Mouse (Mus musculus): ENCODE measurements around the gene Gm6526. TPM values are rescaled to one million over a fixed set of nuclear protein-coding genes. Genes with fewer than 3 reads are reported as not detected.
"Not testable (repeated sequence)": the region's sequence is repeated elsewhere in the genome, so short reads cannot be mapped to it uniquely, and the experiment has no call there.

Gene Gm6526
- polyA plus RNA-seq (2015; fragmentation: Nextera tagmentation; extraction: Ambion mirVana) = not detected in 2 replicates

- not testable (repeated sequence) for H3K27me3 ChIP-seq; ATAC-seq (ENCODE audit: insufficient number of reproducible peaks, insufficient read depth, low FRiP score, low TSS enrichment, low read depth); H3K4me2 ChIP-seq; H3K9ac ChIP-seq; H3K27ac ChIP-seq; H3K4me1 ChIP-seq; H3K4me3 ChIP-seq; H3K36me3 ChIP-seq; H3K9me3 ChIP-seq
- WGBS = 74% methylated on average over 4 of the region's 4 CpGs
These were observed at the start of gene Gm6526 for GRCm38 (mm10) chr14:43747566-43747965. Gene Gm6526 (plus strand): TSS chr14:43747866.

DNA sequence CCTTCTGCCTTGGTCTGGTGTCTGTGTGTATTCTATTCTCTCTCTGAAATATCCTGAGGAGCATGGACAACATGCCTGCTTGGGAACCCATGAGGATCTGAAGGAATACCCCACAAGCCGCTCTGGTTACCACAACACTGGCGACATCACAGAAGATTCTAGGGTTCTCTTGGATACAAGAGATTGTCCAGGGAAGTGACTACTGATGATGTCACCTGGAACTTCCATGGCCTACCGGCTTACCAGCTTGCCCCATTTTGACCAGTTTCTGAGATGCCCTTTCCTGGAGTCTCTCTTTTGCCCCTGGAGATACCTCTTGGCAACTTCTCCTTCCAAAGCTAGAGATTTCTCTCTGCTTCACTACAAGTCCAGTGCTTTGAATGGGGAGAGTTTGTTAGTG, 20.3 kb upstream of the Gm6526 start, which contains the start of gene Gm16506:
TSS of gene Gm16506 (minus strand) at position 101 of the 400 bp plus-strand sequence.
- not testable (repeated sequence) for H3K27ac ChIP-seq; H3K4me2 ChIP-seq; H3K27me3 ChIP-seq; H3K4me1 ChIP-seq; H3K36me3 ChIP-seq; H3K4me3 ChIP-seq; H3K9ac ChIP-seq; ATAC-seq (ENCODE audit: insufficient number of reproducible peaks, insufficient read depth, low FRiP score, low TSS enrichment, low read depth); H3K9me3 ChIP-seq
- 89% methylated on average over 1 of the region's 3 CpGs for WGBS

DNA sequence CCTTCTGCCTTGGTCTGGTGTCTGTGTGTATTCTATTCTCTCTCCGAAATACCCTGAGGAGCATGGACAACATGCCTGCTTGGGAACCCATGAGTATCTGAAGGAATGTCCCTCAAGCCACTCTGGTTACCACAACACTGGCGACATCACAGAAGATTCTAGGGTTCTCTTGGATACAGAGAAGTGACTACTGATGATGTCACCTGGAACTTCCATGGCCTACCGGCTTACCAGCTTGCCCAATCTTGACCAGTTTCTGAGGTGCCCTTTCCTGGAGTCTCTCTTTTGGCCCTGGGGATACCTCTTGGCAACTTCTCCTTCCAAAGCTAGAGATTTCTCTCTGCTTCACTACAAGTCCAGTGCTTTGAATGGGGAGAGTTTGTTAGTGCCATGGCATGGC, 37.0 kb downstream of the Gm6526 start, which contains the start of gene Gm8180:
TSS of gene Gm8180 (minus strand) at position 101 of the 400 bp plus-strand sequence.
- H3K4me1 ChIP-seq; ATAC-seq (ENCODE audit: insufficient number of reproducible peaks, insufficient read depth, low FRiP score, low TSS enrichment, low read depth); H3K9ac ChIP-seq; H3K9me3 ChIP-seq; H3K4me3 ChIP-seq; H3K36me3 ChIP-seq; H3K27me3 ChIP-seq; H3K4me2 ChIP-seq; H3K27ac ChIP-seq: not testable (repeated sequence)
- WGBS = 96% methylated on average over 3 of the region's 3 CpGs

DNA sequence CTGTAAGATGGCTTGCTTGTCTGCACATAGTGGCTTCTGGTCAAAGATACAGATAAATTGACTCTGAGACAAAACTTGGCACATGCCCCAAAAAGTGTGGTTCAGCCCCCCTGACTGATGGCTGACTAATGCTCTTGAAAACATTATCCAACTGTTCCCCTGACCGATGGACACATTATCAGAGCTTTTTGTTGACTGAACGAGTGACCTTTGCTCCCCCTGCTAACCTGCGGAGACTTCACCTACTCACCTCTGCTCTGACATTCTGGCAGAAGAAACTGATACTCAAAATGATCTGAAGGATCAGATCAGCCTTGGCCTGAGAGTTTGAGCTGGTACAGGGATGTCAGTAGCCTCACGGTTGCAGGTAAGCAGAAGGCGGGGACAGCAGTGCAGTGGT, 46.1 kb downstream of the Gm6526 start:
- not testable (repeated sequence) for H3K9ac ChIP-seq; H3K4me2 ChIP-seq; H3K36me3 ChIP-seq; H3K27ac ChIP-seq; ATAC-seq (ENCODE audit: insufficient number of reproducible peaks, insufficient read depth, low FRiP score, low TSS enrichment, low read depth); H3K4me3 ChIP-seq; H3K4me1 ChIP-seq; H3K27me3 ChIP-seq; H3K9me3 ChIP-seq
- 71% methylated on average over 5 of the region's 5 CpGs for WGBS

DNA sequence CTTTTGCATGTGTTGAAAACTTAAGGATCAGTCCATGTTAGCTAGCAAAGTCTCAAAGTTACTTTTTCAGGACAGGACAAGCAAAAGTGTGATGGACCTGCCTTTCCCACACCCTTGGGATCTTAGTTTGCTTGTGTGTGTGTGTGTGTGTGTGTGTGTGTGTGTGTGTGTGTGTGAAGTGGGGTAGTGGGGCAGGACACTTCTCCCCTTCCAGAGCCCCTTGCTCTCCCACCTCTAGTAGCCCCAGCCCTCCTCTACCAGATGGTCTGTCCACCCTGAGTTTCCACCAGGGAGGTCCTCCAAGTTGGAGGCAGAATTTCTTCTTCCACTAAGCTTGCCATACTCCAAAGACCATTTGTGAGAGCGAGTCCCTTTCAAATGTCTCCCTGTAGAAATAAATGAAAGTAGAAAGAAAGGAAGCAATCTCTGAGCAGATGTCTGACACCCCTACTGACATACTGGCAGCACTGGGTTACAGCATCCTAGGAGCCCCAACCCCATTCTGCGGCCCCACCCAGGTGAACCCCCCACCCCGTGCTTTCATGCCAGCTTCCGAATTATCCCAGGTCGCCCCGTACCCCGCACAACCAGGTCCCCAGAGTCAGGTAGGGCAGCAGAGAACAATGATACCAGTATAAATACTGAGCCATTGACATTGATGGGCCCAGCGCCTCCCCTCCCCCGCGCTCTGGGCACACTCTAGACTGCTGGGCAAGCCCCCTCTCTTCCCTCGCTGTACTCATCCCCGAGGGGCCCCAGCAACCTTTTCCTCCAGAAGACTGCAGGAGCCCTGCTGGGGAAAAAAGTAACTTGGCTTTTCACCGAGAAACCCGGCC, 48.6 kb downstream of the Gm6526 start:
- Histone ChIP-seq H3K27me3 (no peaks in the 10 kb centered on the region), H3K4me2 (peak overlapping the region; percentile 56), H3K4me1 (peaks cover 5% of the 10 kb centered on the region; the same call in 1 of the 2 replicates), H3K36me3 (no peaks in the 10 kb centered on the region), H3K27ac (no peak overlapping the region), H3K4me3 (peak overlapping the region; percentile 30), H3K9me3 (no peaks in the 10 kb centered on the region), H3K9ac (peak overlapping the region; percentile 57)
- 0 out of 2 replicates have a peak, but pooled peaks have one; percentile 67 for ATAC-seq (ENCODE audit: insufficient number of reproducible peaks, insufficient read depth, low FRiP score, low TSS enrichment, low read depth)
- 17% methylated on average over 12 of the region's 14 CpGs for WGBS

DNA sequence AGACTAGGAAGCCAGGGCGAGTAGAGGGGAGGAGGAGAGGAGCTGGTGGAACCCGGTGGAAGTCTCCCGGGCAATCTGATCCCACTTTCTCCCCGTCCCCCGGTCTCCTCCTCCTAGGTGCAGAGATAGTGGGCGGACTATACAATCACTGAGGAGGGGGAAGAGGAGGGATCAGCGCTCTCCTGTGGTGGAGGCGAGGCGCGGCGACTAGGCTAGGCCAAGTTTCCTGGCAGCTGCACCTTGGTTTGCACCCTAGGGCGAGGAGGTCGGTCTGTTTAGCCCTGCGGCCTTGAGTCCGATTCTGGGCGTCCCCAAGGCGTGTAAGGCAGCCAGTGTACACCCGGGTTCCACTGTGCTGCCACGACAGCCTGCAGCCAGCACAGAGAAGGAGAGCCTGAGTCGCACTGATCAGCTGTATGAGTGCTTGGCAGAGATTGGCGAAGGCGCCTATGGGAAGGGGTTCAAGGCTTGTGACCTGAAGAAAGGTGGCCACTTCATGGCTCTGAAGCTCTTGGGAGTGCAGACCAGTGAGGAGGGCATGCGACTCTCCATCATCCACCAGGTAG, 49.3 kb downstream of the Gm6526 start:
- H3K4me3 ChIP-seq = peak overlapping the region; percentile 30
- ATAC-seq (ENCODE audit: insufficient number of reproducible peaks, insufficient read depth, low FRiP score, low TSS enrichment, low read depth) = peak; percentile 69; the same call in 1 of the 2 replicates
- 9% methylated on average over 23 of the region's 23 CpGs for WGBS
- not testable (repeated sequence) for H3K4me1 ChIP-seq, H3K27me3 ChIP-seq, H3K9me3 ChIP-seq, H3K36me3 ChIP-seq, H3K27ac ChIP-seq
- H3K4me2 ChIP-seq = peak overlapping the region; percentile 56
- H3K9ac ChIP-seq = peak overlapping the region; percentile 57

DNA sequence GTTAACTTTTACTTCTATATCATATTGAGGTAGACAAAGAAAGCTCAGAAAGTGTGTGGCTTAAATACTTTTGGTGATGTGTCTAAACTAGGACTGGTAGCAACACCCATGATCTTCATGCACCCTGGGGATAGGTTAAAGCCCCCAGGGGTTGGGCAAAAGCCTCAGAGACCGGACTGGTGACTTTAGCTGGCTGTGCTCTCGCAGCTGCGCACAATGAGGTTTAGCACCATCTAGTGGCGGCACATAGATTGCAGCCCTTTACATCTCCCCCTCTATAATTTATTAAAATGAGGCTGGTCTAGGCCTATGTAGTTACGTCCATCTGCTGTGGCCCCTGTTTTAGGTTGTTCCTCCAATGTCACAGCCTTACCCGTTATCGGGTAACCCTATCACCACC, 56.8 kb downstream of the Gm6526 start:
- not testable (repeated sequence) for H3K27ac ChIP-seq; H3K4me1 ChIP-seq; H3K4me3 ChIP-seq; H3K4me2 ChIP-seq; H3K36me3 ChIP-seq; H3K27me3 ChIP-seq; H3K9me3 ChIP-seq; ATAC-seq (ENCODE audit: insufficient number of reproducible peaks, insufficient read depth, low FRiP score, low TSS enrichment, low read depth); H3K9ac ChIP-seq
- WGBS = 23% methylated on average over 7 of the region's 7 CpGs

Other genes starting within 250 kb of the Gm6526 start
- gene Gm5799, start 204.3 kb upstream of the Gm6526 start, polyA plus RNA-seq (2015; fragmentation: Nextera tagmentation; extraction: Ambion mirVana) = not detected in 2 replicates
- not detected in 2 replicates for gene Gm17654, start 168.7 kb upstream of the Gm6526 start, polyA plus RNA-seq (2015; fragmentation: Nextera tagmentation; extraction: Ambion mirVana)
- gene Gm10375, start 139.9 kb upstream of the Gm6526 start, polyA plus RNA-seq (2015; fragmentation: Nextera tagmentation; extraction: Ambion mirVana) = not detected in 2 replicates
- gene Gm8165, start 70.7 kb upstream of the Gm6526 start, polyA plus RNA-seq (2015; fragmentation: Nextera tagmentation; extraction: Ambion mirVana) = not detected in 2 replicates
- 1.3 and 2.0 TPM in 2 replicates for gene Gm7324, start 50.0 kb upstream of the Gm6526 start, polyA plus RNA-seq (2015; fragmentation: Nextera tagmentation; extraction: Ambion mirVana)
- gene Gm16506, start 20.4 kb upstream of the Gm6526 start, polyA plus RNA-seq (2015; fragmentation: Nextera tagmentation; extraction: Ambion mirVana) = not detected in 2 replicates
- not detected in 2 replicates for gene Gm8180, start 36.9 kb downstream of the Gm6526 start, polyA plus RNA-seq (2015; fragmentation: Nextera tagmentation; extraction: Ambion mirVana)
- not detected in 2 replicates for gene Ear1, start 127.7 kb downstream of the Gm6526 start, polyA plus RNA-seq (2015; fragmentation: Nextera tagmentation; extraction: Ambion mirVana)
- gene Ear10, start 175.7 kb downstream of the Gm6526 start, polyA plus RNA-seq (2015; fragmentation: Nextera tagmentation; extraction: Ambion mirVana) = not detected in 2 replicates
- 7.3 and 7.4 TPM in 2 replicates for gene Gm8113, start 177.5 kb downstream of the Gm6526 start, polyA plus RNA-seq (2015; fragmentation: Nextera tagmentation; extraction: Ambion mirVana)
- not detected in 2 replicates for gene Ang5, start 209.2 kb downstream of the Gm6526 start, polyA plus RNA-seq (2015; fragmentation: Nextera tagmentation; extraction: Ambion mirVana)